Mouse (Mus musculus) activated CD4-positive, CD25-positive, alpha-beta regulatory T cell, adult 4 months (primary cell): ENCODE measurements around the gene Npdc1. TPM values are rescaled to one million over a fixed set of nuclear protein-coding genes. Genes with fewer than 3 reads are reported as not detected.

Source experiments
- ATAC-seq: one replicate; pipeline ENCODE4 v1.8.0; 2017
- polyA plus RNA-seq, 2 experiments: library from polyadenylated mRNA; unstranded; fragments of 100-300 nt; shearing (Covaris generic); gene quantifications; one replicate each; pipeline ENCODE4 v1.2.1; 2017

The Npdc1 gene
- 1 to 10 TPM; 1.2 to 1.7 TPM for polyA plus RNA-seq

GRCm38 (mm10) chr2:25399051-25399450 is at the start of gene Npdc1:
Gene Npdc1, plus strand, starts transcription at chr2:25399351.
- no peak for ATAC-seq

- no peak for ATAC-seq
These were observed 49.7 kb upstream of the Npdc1 start for GRCm38 (mm10) chr2:25349499-25349898.

DNA sequence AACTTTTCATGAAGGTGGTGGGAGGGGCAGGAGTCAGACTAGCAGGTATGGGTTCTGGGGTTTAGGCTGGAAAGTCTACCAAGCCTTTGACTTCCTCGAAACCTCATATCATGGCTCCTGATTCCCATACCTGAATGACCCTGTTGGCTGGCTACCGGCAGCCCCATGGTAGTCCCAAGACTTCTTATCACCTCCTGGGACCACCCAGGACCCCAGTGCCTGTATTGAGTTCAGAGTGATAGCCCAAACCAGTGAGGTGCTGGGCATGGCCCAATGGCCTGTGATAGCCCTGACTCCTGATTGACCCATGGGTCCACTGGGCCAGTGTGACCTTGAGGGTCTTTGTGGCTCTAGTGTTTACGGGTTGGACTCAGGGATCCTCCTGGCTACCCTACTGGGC is 48.5 kb upstream of the Npdc1 start:
- ATAC-seq: no peak

DNA sequence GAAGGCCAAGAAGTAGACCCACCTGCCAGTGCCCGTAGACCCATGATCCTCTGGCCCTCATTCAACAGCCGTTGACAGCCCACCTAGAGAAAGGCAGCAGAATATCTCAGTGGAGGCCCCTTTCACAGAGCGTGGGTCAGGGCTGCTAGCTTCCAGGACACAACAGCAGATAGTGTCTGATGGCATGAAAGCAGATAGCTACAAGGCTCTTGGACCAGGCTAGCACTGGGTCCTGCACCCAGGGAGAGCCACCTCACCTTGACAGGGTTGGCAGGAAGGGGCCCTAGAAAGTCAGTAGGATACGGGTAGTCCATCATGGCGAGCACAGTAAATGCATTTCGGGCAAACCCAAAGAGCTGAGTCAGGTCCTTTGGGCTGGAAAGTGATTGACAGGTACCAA is 44.9 kb upstream of the Npdc1 start:
- ATAC-seq: no peak

DNA sequence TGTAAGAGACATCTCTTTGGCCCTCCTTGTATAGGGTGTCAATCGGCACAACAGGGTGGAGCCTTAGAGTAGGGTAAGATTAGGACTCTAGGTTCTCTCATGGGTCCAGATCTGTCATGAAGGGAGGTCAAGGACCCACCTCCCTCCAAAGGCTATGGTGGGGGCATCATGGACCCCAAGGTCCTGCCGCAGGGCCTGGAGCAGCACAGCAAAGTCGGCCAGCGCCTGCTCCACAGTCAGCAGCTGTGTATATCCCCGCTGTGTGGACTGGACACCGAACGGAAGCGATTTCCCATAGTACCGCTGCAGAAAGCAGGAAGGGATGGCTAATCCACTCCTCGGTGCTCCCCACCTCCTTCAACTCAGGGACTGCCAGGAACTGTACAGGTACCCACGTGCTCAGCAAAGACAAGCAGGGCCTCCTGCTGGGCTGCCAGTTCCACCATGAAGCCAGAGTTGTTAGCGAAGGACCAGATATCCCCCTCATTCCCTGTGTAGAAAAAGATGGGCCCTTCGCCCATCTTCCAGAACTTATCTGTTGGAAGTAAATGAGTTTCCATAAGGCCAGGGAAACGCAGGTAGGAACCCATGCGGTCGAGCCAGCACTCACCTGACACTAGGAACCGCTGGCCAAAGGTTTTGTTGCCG is 43.6 kb upstream of the Npdc1 start:
- no peak for ATAC-seq

GRCm38 (mm10) chr2:25356208-25357079 is 42.7 kb upstream of the Npdc1 start, which contains the start of gene Dpp7:
Gene Dpp7, minus strand, starts transcription at chr2:25356359.
- ATAC-seq: peak; percentile 65

- no peak for ATAC-seq
These were observed 39.3 kb upstream of the Npdc1 start for GRCm38 (mm10) chr2:25359848-25360247.

DNA sequence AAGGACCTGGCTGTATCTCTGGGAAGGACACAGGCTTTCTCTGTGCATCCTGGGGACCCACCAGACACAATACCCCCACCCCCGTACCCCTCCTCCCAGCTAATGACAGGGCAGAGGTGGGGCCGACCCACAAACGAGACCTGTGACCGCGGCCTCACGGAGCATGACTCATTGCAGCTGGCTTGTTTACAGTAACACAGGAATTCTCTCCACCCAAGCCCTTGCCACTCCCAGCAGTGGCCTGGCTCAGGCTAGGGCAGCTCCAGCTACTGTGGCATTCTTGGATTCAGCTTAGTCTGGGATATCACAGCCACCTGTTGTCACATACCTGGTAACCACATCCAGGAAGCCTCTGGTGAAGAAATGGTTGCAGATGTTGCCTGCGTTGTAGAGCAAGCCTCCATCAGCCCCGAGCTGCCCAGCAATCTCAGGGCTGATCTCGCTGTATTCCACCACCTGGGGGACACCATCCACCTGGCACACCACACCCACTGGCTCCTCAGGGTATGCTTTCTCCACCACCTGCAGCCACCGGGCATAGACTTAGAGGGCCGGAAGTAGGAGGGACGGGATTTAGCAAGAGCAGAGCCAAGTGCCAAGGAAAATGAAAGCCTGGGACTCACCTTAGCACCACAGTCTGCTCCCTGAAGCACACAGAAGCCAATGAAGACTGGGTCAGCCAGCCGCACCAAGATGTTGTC is 35.5 kb upstream of the Npdc1 start:
- ATAC-seq: no peak

DNA sequence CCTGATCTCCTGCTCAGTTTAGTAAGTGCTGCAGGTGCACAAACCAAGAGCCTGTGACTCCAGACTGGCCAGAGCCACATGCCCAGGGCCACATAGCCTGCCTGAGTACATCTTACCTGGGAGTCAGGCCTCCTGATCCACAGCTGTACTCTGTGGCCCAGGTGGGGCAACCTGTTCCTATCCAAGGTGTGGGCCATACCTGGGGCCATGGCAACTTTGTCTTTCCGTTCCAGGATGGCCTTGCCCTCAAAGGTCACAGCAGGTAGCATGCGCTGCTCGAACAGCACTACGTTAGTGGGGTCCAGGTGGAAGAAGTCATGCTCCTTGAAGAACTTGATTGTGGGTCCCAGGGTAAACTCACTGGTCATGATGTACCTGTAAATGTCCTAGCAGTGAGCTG is 34.8 kb upstream of the Npdc1 start:
- no peak for ATAC-seq

DNA sequence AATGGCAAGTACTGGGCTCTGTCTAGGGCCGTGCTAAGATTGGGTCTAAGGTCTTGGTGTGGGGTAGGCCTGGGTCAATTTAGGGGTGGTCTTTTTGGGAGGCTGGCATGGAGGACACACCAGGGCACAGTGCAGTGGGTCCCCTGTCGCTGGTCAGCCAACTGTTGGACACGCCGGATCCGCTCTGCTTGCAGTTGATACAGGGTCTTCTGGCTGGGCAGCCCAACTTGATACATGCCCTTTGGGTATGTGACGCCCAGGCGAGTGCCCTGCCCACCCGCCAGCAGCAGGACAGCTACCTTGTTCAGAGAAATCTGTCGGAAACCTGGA is 34.4 kb upstream of the Npdc1 start:
- ATAC-seq: no peak

GRCm38 (mm10) chr2:25365091-25365761 is 33.9 kb upstream of the Npdc1 start, which contains the start of gene Uap1l1:
Gene Uap1l1, minus strand, starts transcription at chr2:25365682.
- ATAC-seq: peak; percentile 78

DNA sequence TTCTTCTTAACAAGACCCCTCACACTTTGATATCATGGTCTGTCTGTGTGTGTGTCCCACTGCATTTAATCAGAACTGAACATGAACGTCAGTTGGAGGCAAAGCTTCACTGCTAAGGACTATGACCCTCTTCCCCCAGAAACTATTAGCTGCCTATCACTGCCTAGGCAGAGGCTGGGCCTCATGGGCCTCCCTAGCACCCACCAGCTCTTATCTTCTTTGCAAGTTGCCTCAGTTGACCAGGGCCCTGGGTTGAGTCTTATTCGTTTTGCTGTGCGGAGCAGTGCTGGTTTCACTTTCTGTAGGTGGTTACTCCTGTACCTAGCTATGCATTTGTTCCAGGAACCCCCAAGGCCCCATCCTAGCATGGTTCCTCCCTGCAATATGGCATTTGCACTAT is 29.2 kb upstream of the Npdc1 start:
- ATAC-seq: no peak

- peak; percentile 97 for ATAC-seq
These were observed 27.1 kb upstream of the Npdc1 start, which contains the start of gene Sapcd2 for GRCm38 (mm10) chr2:25371764-25372643. Gene Sapcd2, plus strand, starts transcription at chr2:25372321.

DNA sequence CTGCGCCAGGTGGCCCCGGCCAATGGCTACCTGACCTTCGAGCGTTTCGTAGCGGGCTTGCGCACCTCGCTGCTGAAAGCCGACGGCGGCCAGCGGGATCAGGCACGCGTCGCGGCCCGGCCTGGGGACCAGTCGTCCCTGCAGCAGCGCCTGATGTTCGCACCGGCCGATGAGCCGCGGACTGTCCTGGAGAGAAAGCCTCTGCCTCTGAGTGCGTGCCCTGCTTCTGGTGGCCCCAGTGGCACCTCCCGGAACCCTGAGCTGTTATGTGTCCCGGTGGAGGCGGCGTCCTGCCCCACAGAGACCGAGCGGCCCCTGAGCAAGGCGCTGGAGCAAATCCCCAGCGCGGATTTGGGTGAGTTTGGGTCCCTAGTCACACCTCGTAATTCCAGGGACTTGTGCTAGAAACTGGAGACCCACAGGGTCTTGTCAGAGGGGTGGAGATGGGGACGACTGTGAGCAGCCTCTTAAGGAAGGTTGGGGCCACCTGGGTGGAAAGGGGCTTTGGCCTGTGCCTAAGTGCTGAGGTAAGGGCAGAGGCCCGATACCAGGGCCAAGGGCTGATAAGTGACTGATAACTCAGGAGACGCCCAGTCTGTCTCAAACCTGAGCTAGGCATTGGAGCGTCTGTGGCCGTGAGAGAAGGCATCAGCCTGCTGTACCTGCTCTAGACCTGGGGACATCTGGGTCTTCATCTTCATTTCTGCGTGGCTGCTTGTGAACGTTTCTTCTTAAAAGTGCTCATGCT is 26.3 kb upstream of the Npdc1 start:
- ATAC-seq: no peak

DNA sequence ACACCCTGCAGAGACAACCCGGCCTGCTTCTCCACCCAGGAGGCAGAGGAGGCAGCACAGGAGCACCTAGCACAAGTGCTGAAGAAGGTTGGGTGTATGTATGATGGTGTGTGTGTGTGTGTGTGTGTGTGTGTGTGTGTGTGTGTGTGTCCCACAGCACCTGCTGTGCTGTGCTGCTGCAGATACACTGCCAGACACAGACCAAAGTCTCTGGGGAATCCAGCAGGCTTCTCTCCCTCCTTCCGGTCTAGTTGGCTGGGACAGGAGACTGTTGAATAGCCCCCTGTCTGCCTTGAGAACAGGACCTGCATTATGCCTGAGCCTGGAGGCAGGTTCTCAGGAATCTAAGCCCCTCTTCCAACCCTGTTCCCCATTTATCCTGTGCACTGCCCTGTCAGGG is 25.7 kb upstream of the Npdc1 start:
- ATAC-seq: no peak

GRCm38 (mm10) chr2:25376589-25376988 is 22.6 kb upstream of the Npdc1 start:
- no peak for ATAC-seq

- ATAC-seq: no peak
These were observed 14.7 kb upstream of the Npdc1 start for GRCm38 (mm10) chr2:25384492-25384891.

GRCm38 (mm10) chr2:25391266-25391665 is 7.9 kb upstream of the Npdc1 start:
- no peak for ATAC-seq

- ATAC-seq: no peak
These were observed 4.6 kb upstream of the Npdc1 start for GRCm38 (mm10) chr2:25394281-25395221.
